Mouse (Mus musculus) layer of hippocampus, adult 2 months (tissue): Measurements from ENCODE around the gene Mt4. TPM values are rescaled to one million over a fixed set of nuclear protein-coding genes. Genes with fewer than 3 reads are reported as not detected.
"Not testable (repeated sequence)": the region's sequence is repeated elsewhere in the genome, so short reads cannot be mapped to it uniquely, and the experiment has no call there.

Source experiments
- DNase-seq, 2 experiments: peaks; one replicate each; pipeline ENCODE4 v3.0.0; 2022; ENCODE audit warnings: low spot score in 2 of 2
- H3K27ac ChIP-seq: fragments of 200-600 bp; 2 replicates; pipeline ENCODE4 v1.8.1; 2022
- H3K4me3 ChIP-seq: fragments of 200-600 bp; 2 replicates; pipeline ENCODE4 v1.8.1; 2022; ENCODE audit warnings: mild to moderate bottlenecking
- CTCF ChIP-seq: fragments of 200-600 bp; conservative IDR thresholded peaks from 2 replicates; pipeline ENCODE4 v1.8.1; 2022; ENCODE audit warnings: antibody characterized with exemption, mild to moderate bottlenecking, moderate library complexity
- total RNA-seq, 2 experiments: library from RNA; stranded (reverse); gene quantifications; 2 replicates each; pipeline ENCODE4 v1.2.3; 2021

Gene Mt4
- total RNA-seq, 2 experiments from 2014 or later = not detected

DNA sequence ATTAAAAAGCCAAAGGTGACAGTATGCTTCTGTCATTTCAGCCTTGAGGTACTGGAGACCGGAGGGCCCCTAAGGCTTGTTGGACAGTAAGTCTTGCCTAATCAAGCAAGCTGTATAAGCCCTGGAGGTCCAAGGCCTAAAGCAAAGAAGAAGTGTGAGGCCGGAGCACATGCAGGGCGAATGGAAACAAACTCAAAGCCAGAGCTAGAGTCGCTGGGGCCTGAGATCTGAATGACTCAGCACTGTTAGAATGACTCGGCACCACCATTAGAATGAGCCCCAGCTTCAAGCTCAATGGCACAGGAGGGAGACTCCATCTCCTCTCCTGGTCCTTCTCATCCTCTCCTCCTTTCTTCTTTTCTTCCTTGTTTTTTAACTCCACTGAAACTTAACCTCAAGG is 13.9 kb downstream of the Mt4 start:
- Histone ChIP-seq H3K4me3 (no peak overlapping the region), H3K27ac (no peak overlapping the region)
- TF ChIP-seq CTCF = no peak
- DNase-seq = no peak

DNA sequence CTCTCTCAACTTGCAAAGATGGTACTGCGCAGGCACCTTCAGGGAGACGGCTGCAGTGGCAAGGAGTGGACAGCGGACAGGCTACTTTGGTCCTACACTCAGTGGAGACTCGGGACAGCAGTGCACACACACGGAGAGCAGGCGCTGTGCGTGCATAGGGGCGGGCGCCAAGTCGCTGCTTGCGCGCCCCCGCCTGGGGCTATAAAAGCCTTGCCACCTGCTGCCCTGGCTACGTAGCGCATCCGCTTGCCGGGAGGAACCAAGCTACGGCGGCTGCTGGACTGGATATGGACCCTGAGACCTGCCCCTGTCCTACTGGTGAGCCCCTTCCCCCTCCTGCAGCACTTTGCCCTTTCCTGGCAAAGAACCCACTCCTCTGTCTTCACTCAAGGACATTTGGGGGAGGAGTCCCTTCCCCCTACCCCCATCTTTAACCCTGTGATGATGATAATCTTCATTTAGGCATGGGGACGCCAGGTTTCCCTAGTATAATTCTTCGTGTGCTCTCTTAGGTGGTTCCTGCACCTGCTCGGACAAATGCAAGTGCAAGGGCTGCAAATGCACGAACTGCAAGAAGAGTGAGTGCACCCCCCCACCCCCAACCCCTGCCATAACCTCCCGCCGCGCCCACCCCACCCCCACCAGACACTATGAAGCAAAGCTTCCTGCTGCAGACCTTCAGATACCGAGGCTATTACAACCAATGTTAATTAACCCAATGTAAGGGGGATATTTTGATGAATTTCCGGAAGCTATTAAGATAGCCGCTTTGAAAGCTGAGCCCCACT is 15.7 kb downstream of the Mt4 start, which contains the start of gene Mt3:
Gene Mt3 (plus strand): TSS at position 95 of the 788 bp plus-strand sequence.
- DNase-seq = peak; percentile 89 to 90
- Histone ChIP-seq H3K4me3 (peak within 1 kb of the TSS; percentile 89), H3K27ac (peak within 1 kb of the TSS; percentile 100)
- TF ChIP-seq CTCF = peak; percentile 58

- Histone ChIP-seq H3K4me3 (peak overlapping the region; percentile 89), H3K27ac (peak overlapping the region; percentile 100)
- no peak for DNase-seq
- TF ChIP-seq CTCF = no peak
Observed at GRCm38 (mm10) chr8:94153451-94153850, 16.5 kb downstream of the Mt4 start.

GRCm38 (mm10) chr8:94154537-94154936 is 17.5 kb downstream of the Mt4 start:
- peak in 1 of 2 experiments; percentile 71 for DNase-seq
- Histone ChIP-seq H3K27ac (peak overlapping the region; percentile 100), H3K4me3 (peak overlapping the region; percentile 89)
- no peak for TF ChIP-seq CTCF

GRCm38 (mm10) chr8:94156092-94156491 is 19.1 kb downstream of the Mt4 start:
- Histone ChIP-seq H3K4me3 (no peak overlapping the region), H3K27ac (peak overlapping the region; percentile 53; the same call in 1 of the 2 replicates)
- TF ChIP-seq CTCF = no peak
- no peak for DNase-seq

DNA sequence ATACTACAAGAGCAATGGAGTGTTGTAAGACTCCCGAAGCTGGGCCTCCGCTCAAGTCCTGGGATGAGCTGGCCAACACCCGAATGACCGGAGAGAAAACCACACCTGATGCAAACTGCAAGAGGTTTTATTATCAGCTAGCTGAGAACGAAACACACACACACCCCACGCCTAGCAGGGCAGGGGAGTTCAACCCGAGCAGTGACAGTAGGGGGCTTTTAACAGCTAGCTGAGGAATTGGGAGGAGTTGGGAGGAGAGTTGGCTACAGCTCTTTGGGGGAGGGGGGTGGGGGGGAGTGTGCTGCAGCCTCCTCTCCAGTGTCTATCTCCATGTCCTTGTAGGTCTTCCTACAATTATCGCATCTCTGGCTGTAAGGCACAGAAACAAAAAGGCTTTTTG is 28.8 kb downstream of the Mt4 start:
- H3K4me3 ChIP-seq, H3K27ac ChIP-seq, DNase-seq: not testable (repeated sequence)

DNA sequence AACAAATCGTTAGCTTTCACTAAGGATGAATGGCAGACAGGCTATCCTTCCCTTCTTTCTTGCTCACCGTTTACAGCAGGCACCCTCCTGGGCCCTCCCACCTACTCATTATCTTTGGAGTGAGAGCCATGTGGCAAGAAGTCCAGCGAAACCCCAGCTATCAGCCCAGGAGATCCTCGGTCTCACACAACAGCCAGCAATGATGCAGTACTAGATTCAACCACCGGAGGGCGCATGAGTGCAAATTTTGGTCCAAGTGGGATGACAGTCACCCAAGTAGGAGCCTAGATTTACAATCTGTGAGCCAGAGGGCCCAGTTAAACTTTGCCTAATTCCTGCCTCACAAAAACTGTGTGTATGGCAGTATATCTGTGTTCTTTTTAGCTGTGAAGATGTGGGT is 30.2 kb downstream of the Mt4 start:
- H3K27ac ChIP-seq = peak overlapping the region; percentile 43
- TF ChIP-seq CTCF = peak; percentile 95
- H3K4me3 ChIP-seq = peak overlapping the region; percentile 32; the same call in 1 of the 2 replicates
- peak; percentile 89 to 98 for DNase-seq

DNA sequence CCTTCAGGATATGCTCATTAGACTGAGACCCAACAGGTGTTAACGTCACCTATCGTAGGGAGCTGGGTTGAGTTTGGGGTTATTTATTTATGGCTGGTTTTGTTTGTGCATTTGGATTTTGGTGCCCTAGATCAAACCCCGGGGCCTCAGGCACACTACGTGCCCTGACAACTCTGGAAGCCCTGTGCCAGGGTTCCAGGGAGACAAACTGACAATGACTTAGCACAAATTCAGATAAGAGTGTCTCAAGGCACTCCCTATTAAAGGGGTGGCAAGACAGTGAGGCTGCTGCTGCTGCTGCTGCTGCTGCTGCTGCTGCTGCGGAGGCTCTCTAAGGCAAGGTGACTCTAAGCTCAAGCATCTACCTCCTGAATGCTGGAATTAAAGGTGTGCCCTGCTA is 32.5 kb downstream of the Mt4 start:
- Histone ChIP-seq H3K27ac (no peak overlapping the region), H3K4me3 (no peak overlapping the region)
- TF ChIP-seq CTCF = no peak
- DNase-seq = no peak

- DNase-seq = no peak
- Histone ChIP-seq H3K4me3 (peak overlapping the region; percentile 68; the same call in 1 of the 2 replicates), H3K27ac (peak overlapping the region; percentile 92)
Observed at GRCm38 (mm10) chr8:94171321-94171755, 34.3 kb downstream of the Mt4 start.

DNA sequence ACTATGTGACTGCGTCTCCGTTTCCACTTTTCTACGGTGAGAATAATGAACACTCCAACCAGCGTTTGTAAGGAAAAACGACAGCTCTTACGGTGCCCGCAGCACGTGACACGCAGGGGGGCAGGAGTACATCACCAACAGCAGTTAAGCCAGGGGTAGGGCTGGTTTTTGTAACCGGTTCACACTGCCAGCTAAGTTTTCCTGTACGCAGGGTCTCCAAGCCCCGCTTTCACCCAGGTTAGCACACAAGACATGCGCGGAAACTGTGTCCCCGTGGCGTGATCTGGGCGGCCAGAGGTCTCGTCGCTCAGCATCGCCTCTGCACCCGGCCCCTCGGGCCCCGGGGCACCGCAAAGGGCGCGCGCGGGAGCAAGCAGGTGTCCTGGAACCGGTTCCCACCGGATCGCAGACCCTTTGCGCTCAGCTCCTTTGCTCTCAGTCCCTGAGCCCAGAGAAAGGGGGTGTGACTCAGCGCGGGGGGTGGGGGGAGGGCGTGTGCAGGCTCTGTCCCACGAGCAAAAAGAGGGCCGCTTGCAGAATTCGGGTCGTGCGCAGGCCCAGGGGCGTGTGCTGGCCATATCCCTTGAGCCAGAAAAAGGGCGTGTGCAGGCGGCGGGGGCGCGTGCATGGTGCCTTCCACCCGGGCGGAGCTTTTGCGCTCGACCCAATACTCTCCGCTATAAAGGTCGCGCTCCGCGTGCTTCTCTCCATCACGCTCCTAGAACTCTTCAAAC is 35.2 kb downstream of the Mt4 start, which contains the start of gene Mt2:
Gene Mt2 (plus strand): TSS at position 590 of the 734 bp plus-strand sequence.
- Histone ChIP-seq H3K4me3 (peak within 1 kb of the TSS; percentile 68), H3K27ac (peak within 1 kb of the TSS; percentile 92)
- peak; percentile 77 to 79 for DNase-seq
- TF ChIP-seq CTCF = no peak

More at GRCm38 (mm10) chr8:94171321-94171755, 34.3 kb downstream of the Mt4 start:
- TF ChIP-seq CTCF = no peak

- peak overlapping the region; percentile 68 for H3K4me3 ChIP-seq
- DNase-seq = no peak
- TF ChIP-seq CTCF = no peak
- peak overlapping the region; percentile 92 for H3K27ac ChIP-seq
Observed at GRCm38 (mm10) chr8:94172809-94173732, 36.1 kb downstream of the Mt4 start.

GRCm38 (mm10) chr8:94173848-94174403 is 36.9 kb downstream of the Mt4 start:
- DNase-seq = no peak
- Histone ChIP-seq H3K27ac (peak overlapping the region; percentile 65; the same call in 1 of the 2 replicates), H3K4me3 (peak overlapping the region; percentile 28; the same call in 1 of the 2 replicates)
- TF ChIP-seq CTCF = peak; percentile 54
